Mouse (Mus musculus) hindbrain, embryonic 14.5 days (tissue): ENCODE results near the gene Rnaseh2a. TPM values are rescaled to one million over a fixed set of nuclear protein-coding genes. Genes with fewer than 3 reads are reported as not detected.

Experiments used
- ATAC-seq: fragments of 200-750 bp; cut with Nextera tagmentation; 2 replicates; pipeline ENCODE4 v1.8.0; 2017; ENCODE audit warnings: moderate number of reproducible peaks, mild to moderate bottlenecking, moderate TSS enrichment, moderate library complexity; ENCODE audit not compliant: low FRiP score
- DNase-seq: peaks from one replicate; pipeline ENCODE4 v3.0.0-alpha.2; 2015; ENCODE audit warnings: low spot score
- H3K27ac ChIP-seq: fragments of 300-500 bp; sonication (generic); 2 replicates; pipeline ENCODE4 v1.5.1; 2014; ENCODE audit warnings: mild to moderate bottlenecking, moderate library complexity
- H3K27me3 ChIP-seq: fragments of 300-500 bp; sonication (generic); 2 replicates; pipeline ENCODE4 v1.6.1; 2014; ENCODE audit warnings: mild to moderate bottlenecking, low read length, mixed read lengths; ENCODE audit not compliant: control insufficient read depth, insufficient read depth
- H3K36me3 ChIP-seq: fragments of 300-500 bp; sonication (generic); replicated peaks from 2 replicates; pipeline ENCODE4 v1.6.1; 2014; ENCODE audit not compliant: control insufficient read depth, insufficient read depth
- H3K4me1 ChIP-seq: fragments of 300-500 bp; sonication (generic); replicated peaks from 2 replicates; pipeline ENCODE4 v1.6.1; 2014; ENCODE audit warnings: antibody characterized with exemption, low read length, mixed read lengths; ENCODE audit not compliant: control insufficient read depth, insufficient read depth
- H3K4me2 ChIP-seq: fragments of 300-500 bp; sonication (generic); replicated peaks from 2 replicates; pipeline ENCODE4 v1.6.1; 2014; ENCODE audit warnings: mild to moderate bottlenecking, moderate library complexity
- H3K4me3 ChIP-seq: fragments of 300-500 bp; sonication (generic); replicated peaks from 2 replicates; pipeline ENCODE4 v1.5.1; 2014; ENCODE audit warnings: mild to moderate bottlenecking, low read length
- H3K9ac ChIP-seq: fragments of 300-500 bp; sonication (generic); 2 replicates; pipeline ENCODE4 v1.6.1; 2014
- H3K9me3 ChIP-seq: fragments of 300-500 bp; sonication (generic); 2 replicates; pipeline ENCODE4 v1.6.1; 2016; ENCODE audit warnings: low read length; ENCODE audit not compliant: control insufficient read depth
- whole genome bisulfite sequencing: fragments of 180-500 bp; shearing (Covaris S2); extraction: QIAGEN DNeasy Blood & Tissue Kit; methylation state at CpG from one replicate; pipeline ENCODE4 v1.1.7; 2014; 5-methylcytosine and 5-hydroxymethylcytosine counted together
- polyA plus RNA-seq: library from polyadenylated mRNA; unstranded; fragments of >200 nt; fragmentation: Nextera tagmentation; extraction: Ambion mirVana; gene quantifications from 2 replicates; pipeline ENCODE4 v1.2.1, GENCODE M21; 2014

The Rnaseh2a gene
- polyA plus RNA-seq, 1 experiment from 2014 or later, result 47.8 TPM

DNA sequence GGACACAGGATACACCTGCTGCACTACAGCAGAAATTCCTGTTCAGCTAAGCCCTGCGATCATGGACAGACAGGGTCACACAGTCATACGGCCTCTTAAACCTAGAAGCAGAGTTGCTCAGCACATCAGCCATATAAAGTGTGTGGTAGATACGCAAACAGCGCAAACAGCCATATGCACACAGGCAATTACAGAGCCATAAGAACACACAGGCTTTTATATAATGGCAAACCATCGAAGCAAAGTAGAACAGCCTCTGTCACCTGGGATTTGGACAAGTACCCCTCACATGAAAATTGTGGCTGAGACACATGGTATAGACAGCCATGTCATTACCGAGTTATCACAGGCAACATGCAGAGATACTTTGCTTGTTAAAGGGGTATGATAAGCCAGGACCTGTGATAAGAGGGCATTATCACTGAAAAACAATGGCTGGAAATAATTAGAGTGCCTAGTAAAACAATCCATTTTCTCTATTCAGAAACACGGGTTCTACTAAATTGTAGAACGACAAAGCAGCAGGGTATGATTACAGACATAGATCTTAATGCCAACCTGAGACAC is 16.9 kb upstream of the Rnaseh2a start:
- Histone ChIP-seq H3K4me3 (peak overlapping the region; percentile 48), H3K27me3 (peaks cover 25% of the 10 kb centered on the region), H3K36me3 (no peaks in the 10 kb centered on the region), H3K9me3 (no peaks in the 10 kb centered on the region), H3K9ac (peak overlapping the region; percentile 58), H3K27ac (peak overlapping the region; percentile 73), H3K4me2 (peak overlapping the region; percentile 89), H3K4me1 (peaks cover 24% of the 10 kb centered on the region)
- ATAC-seq (no peak), DNase-seq (no peak)
- 35% methylated on average over 8 of the region's 8 CpGs for WGBS

- peak overlapping the region; percentile 73 for H3K27ac ChIP-seq
- peaks cover 25% of the 10 kb centered on the region for H3K27me3 ChIP-seq
- no peaks in the 10 kb centered on the region for H3K36me3 ChIP-seq
- H3K9ac ChIP-seq, result peak overlapping the region; percentile 58
- DNase-seq, result peak; percentile 82
- ATAC-seq, result peak; percentile 32
- peak overlapping the region; percentile 89 for H3K4me2 ChIP-seq
- under 1% methylated on average over 50 of the region's 53 CpGs for WGBS
- H3K9me3 ChIP-seq, result no peaks in the 10 kb centered on the region
- peak overlapping the region; percentile 48 for H3K4me3 ChIP-seq
- peaks cover 26% of the 10 kb centered on the region for H3K4me1 ChIP-seq
Measured at GRCm38 (mm10) chr8:84985684-84986378, 16.3 kb upstream of the Rnaseh2a start.

GRCm38 (mm10) chr8:84985049-84985683 is 15.6 kb upstream of the Rnaseh2a start:
- Histone ChIP-seq H3K27me3 (peaks cover 25% of the 10 kb centered on the region), H3K4me2 (peak overlapping the region; percentile 89), H3K36me3 (no peaks in the 10 kb centered on the region), H3K9ac (peak overlapping the region; percentile 58), H3K4me3 (peak overlapping the region; percentile 48), H3K27ac (peak overlapping the region; percentile 73), H3K4me1 (peaks cover 31% of the 10 kb centered on the region), H3K9me3 (no peaks in the 10 kb centered on the region)
- WGBS, result under 1% methylated on average over 23 of the region's 23 CpGs
- ATAC-seq, result no peak
- DNase-seq, result no peak

GRCm38 (mm10) chr8:84984294-84985048 is 14.9 kb upstream of the Rnaseh2a start:
- peak overlapping the region; percentile 58; the same call in 1 of the 2 replicates for H3K9ac ChIP-seq
- no peaks in the 10 kb centered on the region for H3K9me3 ChIP-seq
- no peak for ATAC-seq
- DNase-seq, result no peak
- peak overlapping the region; percentile 44 for H3K27ac ChIP-seq
- WGBS, result 15% methylated on average over 16 of the region's 16 CpGs
- peak overlapping the region; percentile 89 for H3K4me2 ChIP-seq
- peak overlapping the region; percentile 48; the same call in 1 of the 2 replicates for H3K4me3 ChIP-seq
- H3K4me1 ChIP-seq, result peaks cover 32% of the 10 kb centered on the region
- H3K27me3 ChIP-seq, result peaks cover 25% of the 10 kb centered on the region
- H3K36me3 ChIP-seq, result no peaks in the 10 kb centered on the region

DNA sequence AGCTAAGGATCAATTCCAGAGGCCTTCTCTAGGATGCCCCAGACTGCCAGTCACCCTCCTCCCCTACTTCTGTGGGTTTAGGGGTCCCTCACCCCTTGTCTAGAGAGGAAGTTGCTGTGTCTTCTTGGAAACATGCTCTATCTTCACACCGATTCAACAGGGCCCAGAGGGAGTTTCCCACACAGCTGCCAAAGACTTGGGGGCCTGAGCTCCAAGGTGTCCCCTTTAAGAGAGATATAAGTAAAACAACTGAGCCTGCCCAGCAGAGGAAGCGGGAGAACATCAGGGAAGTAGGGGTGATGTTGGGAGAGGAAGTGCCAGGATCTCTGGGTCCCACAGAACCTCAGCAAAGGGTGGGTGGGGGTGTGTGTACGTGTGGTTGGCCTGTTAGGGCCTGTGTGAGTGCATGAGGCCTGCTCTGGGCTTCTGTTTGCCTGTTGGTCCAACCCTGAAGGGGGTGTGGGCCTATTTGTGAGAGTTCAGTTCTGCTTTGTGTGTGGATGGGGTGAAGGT is 13.0 kb upstream of the Rnaseh2a start:
- Histone ChIP-seq H3K27ac (no peak overlapping the region), H3K36me3 (no peaks in the 10 kb centered on the region), H3K27me3 (peaks cover 23% of the 10 kb centered on the region)

GRCm38 (mm10) chr8:84981644-84982498 is 12.3 kb upstream of the Rnaseh2a start:
- no peaks in the 10 kb centered on the region for H3K36me3 ChIP-seq
- peaks cover 46% of the 10 kb centered on the region for H3K4me1 ChIP-seq
- no peak overlapping the region for H3K4me3 ChIP-seq
- no peak overlapping the region for H3K9ac ChIP-seq
- DNase-seq (no peak), ATAC-seq (no peak)
- H3K9me3 ChIP-seq, result no peaks in the 10 kb centered on the region
- H3K27me3 ChIP-seq, result peaks cover 17% of the 10 kb centered on the region
- peak overlapping the region; percentile 15; the same call in 1 of the 2 replicates for H3K27ac ChIP-seq
- 84% methylated on average over 15 of the region's 15 CpGs for WGBS
- no peak overlapping the region for H3K4me2 ChIP-seq

More for the DNA sequence above, 13.0 kb upstream of the Rnaseh2a start:
- DNase-seq, result no peak
- Histone ChIP-seq H3K4me2 (no peak overlapping the region), H3K4me3 (no peak overlapping the region), H3K9ac (no peak overlapping the region), H3K9me3 (no peaks in the 10 kb centered on the region), H3K4me1 (peaks cover 41% of the 10 kb centered on the region)
- 69% methylated on average over 3 of the region's 3 CpGs for WGBS
- ATAC-seq, result no peak

GRCm38 (mm10) chr8:84980622-84981358 is 11.2 kb upstream of the Rnaseh2a start:
- ATAC-seq, result no peak
- no peak overlapping the region for H3K9ac ChIP-seq
- H3K9me3 ChIP-seq, result no peaks in the 10 kb centered on the region
- H3K4me3 ChIP-seq, result no peak overlapping the region
- peak; percentile 57 for DNase-seq
- 29% methylated on average over 11 of the region's 11 CpGs for WGBS
- H3K36me3 ChIP-seq, result no peaks in the 10 kb centered on the region
- H3K27me3 ChIP-seq, result peaks cover 17% of the 10 kb centered on the region
- H3K27ac ChIP-seq, result peak overlapping the region; percentile 49; the same call in 1 of the 2 replicates
- peak overlapping the region; percentile 97 for H3K4me2 ChIP-seq
- H3K4me1 ChIP-seq, result peaks cover 55% of the 10 kb centered on the region
